Mouse (Mus musculus): ENCODE results near the gene Nufip2. TPM values are rescaled to one million over a fixed set of nuclear protein-coding genes. Genes with fewer than 3 reads are reported as not detected.
A peak's percentile ranks its signal among the peaks of the same experiment; 100 is the strongest.
"Not testable (repeated sequence)": the region's sequence is repeated elsewhere in the genome, so short reads cannot be mapped to it uniquely, and the experiment has no call there.

Gene Nufip2
- total RNA-seq, 2 experiments from 2014 or later: 46.8 to 48.3 TPM

DNA sequence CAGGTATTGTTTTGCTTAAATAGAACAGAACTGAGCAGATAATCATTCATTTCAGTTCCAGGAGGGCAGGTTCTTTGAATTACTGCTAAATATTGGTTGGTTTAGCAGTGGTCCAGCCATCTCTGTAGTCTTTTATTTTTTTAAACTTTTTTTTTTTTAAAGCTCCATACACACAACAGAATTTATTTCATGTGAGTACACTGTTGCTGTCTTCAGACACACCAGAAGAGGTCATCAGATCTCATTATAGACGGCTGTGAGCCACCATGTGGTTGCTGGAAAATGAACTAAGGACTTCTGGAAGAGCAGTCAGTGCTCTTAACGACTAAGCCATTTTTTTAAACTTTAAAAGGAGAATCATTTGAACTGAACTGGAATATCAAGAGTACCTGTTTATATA, 11.3 kb downstream of the Nufip2 start:
- DNase-seq: no peak
- intact Hi-C loops (cut with DNase I): no loop called here

GRCm38 (mm10) chr11:77705920-77706319, 20.0 kb downstream of the Nufip2 start:
- intact Hi-C loops (cut with DNase I): no loop called here
- DNase-seq: no peak

DNA sequence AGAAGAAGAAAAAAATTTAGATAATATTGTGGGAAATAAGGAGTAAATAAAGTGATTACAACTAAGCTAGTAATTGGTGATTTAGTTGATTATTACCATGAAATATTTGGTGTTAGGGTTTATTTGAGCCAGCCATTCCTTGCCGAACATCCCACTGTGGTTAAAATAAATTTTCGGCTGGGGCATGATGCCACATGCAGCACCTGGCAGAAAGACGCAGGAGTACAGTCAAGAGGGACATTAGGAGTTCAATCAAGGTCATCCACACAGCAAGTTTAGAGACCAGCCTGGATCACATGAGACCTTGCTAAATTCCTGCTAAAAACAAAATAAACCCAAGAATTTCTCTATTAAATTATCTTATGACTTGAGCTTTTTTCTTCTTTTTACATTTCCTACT, 23.1 kb downstream of the Nufip2 start:
- DNase-seq: no peak
- intact Hi-C loops (cut with DNase I): no loop called here

GRCm38 (mm10) chr11:77713736-77714135, 27.8 kb downstream of the Nufip2 start:
- DNase-seq: no peak
- intact Hi-C loops (cut with DNase I): no loop called here

DNA sequence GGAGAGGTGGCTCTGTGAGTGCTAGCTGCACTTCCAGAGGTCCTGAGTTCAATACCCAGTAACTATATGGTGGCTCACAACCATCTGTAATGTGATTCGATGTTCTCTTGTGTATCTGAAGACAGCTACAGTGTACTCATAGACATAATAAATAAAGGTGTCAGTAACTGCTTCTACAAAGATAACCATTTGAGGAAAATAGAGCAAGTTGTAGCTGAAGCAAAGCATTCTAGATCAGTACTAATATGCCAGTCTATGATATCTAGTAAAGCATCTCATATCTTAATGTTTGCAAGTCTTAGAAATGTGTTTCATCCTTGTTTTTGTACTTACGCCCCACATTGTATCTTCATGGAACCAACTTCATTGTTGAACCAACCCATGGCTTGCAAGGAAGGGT, 33.1 kb downstream of the Nufip2 start:
- DNase-seq: no peak
- intact Hi-C loops (cut with DNase I): no loop called here

- no peak for DNase-seq
- intact Hi-C loops (cut with DNase I): no loop called here
Measured at GRCm38 (mm10) chr11:77721389-77721788, 35.4 kb downstream of the Nufip2 start.

- intact Hi-C loops (cut with DNase I): no loop called here
Measured at GRCm38 (mm10) chr11:77724766-77725165, 38.8 kb downstream of the Nufip2 start.

GRCm38 (mm10) chr11:77725183-77725582, 39.2 kb downstream of the Nufip2 start, which contains the start of gene Cryba1:
Gene Cryba1, minus strand, starts transcription at chr11:77725283.
- DNase-seq: no peak

More at GRCm38 (mm10) chr11:77724766-77725165, 38.8 kb downstream of the Nufip2 start:
- no peak for DNase-seq

DNA sequence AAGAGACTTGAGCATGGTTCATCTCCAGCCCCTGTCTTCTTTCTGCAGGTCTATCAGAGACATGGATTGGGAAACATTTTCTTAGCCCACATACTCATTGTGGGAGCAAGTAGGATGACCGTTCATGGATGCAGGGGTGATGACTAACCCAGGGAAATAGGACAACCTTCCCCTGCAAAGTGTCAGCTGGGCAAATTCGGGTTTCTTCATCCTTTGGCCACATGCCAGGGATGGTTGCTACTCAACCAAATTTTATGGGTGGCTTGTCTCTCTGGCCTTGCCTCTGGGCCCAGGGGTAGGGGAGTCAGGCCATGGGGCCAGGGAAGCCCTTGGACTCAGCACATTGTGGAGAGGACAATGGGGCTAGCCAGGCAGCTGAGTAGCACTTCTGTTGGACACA, 42.6 kb downstream of the Nufip2 start:
- intact Hi-C loops (cut with DNase I): no loop called here
- DNase-seq: no peak

More at GRCm38 (mm10) chr11:77725183-77725582, 39.2 kb downstream of the Nufip2 start, which contains the start of gene Cryba1:
- intact Hi-C loops (cut with DNase I): no loop called here

GRCm38 (mm10) chr11:77737289-77737688, 51.3 kb downstream of the Nufip2 start:
- peak; percentile 83 to 91 for DNase-seq
- intact Hi-C loops (cut with DNase I): loop anchor here (1.0 to 2.0 kb wide), 3 partner anchors 56 to 230 kb away; no protein-coding TSS in a partner anchor

- intact Hi-C loops (cut with DNase I): no loop called here
- DNase-seq: no peak
Measured at GRCm38 (mm10) chr11:77738555-77738954, 52.6 kb downstream of the Nufip2 start.

- DNase-seq: peak; percentile 15 to 26
- intact Hi-C loops (cut with DNase I): loop anchor here (2.0 kb wide), 1 partner anchor 17 kb away; no protein-coding TSS in a partner anchor
Measured at GRCm38 (mm10) chr11:77743966-77744365, 58.0 kb downstream of the Nufip2 start.

DNA sequence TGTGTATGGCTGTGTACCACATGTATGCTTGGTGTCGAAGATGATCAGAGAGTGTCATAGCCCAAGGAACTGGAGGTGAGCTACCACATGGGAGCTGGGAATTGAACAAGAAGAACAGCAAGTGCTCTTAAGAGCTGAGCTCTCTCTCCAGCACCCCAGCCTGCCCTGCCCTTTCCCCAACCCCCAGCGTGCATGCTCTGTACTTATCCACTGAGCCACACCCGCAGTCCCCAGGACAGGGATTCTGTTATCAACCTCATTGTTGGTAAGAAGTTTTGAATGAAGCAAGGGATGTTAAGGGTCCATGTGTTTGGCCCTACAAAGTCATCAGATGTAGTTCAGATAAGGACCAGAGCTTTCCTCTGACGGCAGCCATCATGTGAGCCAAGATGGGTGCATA, 60.7 kb downstream of the Nufip2 start:
- DNase-seq: no peak
- intact Hi-C loops (cut with DNase I): no loop called here

- intact Hi-C loops (cut with DNase I); DNase-seq: not testable (repeated sequence)
Measured at GRCm38 (mm10) chr11:77747103-77747502, 61.1 kb downstream of the Nufip2 start.

GRCm38 (mm10) chr11:77748996-77749395, 63.0 kb downstream of the Nufip2 start:
- intact Hi-C loops (cut with DNase I): no loop called here
- DNase-seq: no peak

- intact Hi-C loops (cut with DNase I): no loop called here
- DNase-seq: no peak
Measured at GRCm38 (mm10) chr11:77752525-77752924, 66.6 kb downstream of the Nufip2 start.

GRCm38 (mm10) chr11:77753469-77753868, 67.5 kb downstream of the Nufip2 start:
- intact Hi-C loops (cut with DNase I): no loop called here
- no peak for DNase-seq

DNA sequence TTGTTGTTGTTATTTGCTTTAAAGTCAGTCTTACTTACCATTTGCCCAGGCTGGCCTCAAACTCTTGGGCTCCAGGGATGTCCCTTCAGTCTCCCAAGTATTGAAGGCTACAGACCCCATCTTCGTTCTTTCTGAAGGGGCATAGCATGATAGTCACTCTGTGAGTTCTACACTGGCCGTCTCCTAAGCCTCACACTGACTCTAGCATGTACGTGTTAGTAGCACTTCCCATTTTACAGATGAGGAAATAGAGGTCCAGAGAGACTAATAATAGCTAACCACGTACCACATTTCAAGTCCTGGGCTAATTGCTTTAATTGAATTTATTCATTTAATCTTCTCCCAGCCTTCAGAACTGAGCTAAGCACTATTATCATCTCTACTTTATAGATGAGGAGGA, 74.1 kb downstream of the Nufip2 start:
- DNase-seq: no peak
- intact Hi-C loops (cut with DNase I): loop anchor here (2.0 kb wide), 1 partner anchor 15 kb away; no protein-coding TSS in a partner anchor

DNA sequence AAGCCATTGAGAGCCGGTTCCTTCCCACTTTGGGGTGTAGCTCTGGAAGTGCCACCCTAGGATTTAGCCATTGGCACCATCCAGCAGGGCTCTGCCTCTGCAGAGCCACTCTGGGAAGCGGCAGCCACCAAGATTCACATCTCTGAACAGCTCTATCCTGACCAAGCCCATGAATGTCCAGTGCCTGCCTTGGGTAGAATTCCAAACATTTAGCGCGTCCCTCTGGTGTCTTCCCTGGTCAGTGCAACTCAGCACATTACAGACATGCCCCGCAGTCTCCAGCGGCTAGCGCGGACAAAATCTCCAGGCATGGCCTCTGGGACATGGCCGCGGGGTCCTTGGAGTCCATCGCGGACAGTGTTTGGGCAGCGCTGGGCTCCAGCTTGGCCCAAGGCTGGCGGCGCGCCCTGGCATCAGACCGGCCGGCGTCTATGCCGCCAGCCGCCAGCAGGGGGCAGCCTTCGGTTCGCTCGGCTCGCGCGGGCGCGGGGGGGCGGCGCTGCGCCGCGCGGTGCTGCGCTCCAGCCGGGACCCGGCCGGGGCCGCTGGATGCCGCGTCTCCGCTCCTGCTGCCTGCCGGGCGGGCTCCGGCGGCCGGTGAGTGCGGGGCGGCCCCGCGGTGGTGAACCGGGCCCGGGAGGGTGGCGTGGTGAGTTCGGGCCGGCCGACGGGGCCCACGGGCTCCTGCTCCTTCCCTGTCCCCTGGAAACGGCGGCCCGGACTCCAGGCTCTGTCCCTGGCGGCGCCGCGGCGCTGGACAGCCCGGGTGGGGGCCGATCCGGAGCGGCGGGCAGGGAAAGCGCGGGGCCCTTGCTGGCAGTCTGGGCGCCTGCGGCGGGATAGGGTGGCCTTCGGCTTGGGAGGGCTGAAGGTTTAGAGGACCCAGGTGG, 77.1 kb downstream of the Nufip2 start, which contains the start of gene Myo18a:
Gene Myo18a, plus strand, starts transcription at position 464 of the 890 bp plus-strand sequence.
- intact Hi-C loops (cut with DNase I): loop anchor here (1.0 to 2.0 kb wide), 2 partner anchors 30 to 52 kb away; no protein-coding TSS in a partner anchor
- peak; percentile 93 for DNase-seq

- DNase-seq: peak; percentile 48 to 65
- intact Hi-C loops (cut with DNase I): loop anchor here (1.0 to 2.0 kb wide), 2 partner anchors 29 to 51 kb away; no protein-coding TSS in a partner anchor
Measured at GRCm38 (mm10) chr11:77763673-77764340, 77.9 kb downstream of the Nufip2 start.

Measured in heart, postnatal 36 days (tissue).